Mouse (Mus musculus) thymus, postnatal 0 days (tissue): ENCODE results near the gene Cgnl1. TPM values are rescaled to one million over a fixed set of nuclear protein-coding genes. Genes with fewer than 3 reads are reported as not detected.

Source experiments
- DNase-seq: peaks from one replicate; pipeline ENCODE4 v3.0.0-alpha.2; 2015; ENCODE audit warnings: low spot score
- polyA plus RNA-seq: library from polyadenylated mRNA; unstranded; fragments of >200 nt; fragmentation: Nextera tagmentation; extraction: Ambion mirVana; gene quantifications from 2 replicates; pipeline ENCODE4 v1.2.1, GENCODE M21; 2015

The Cgnl1 gene
- polyA plus RNA-seq, 1 experiment from 2014 or later, result 1.1 TPM

GRCm38 (mm10) chr9:71586408-71586807, 185.0 kb downstream of the Cgnl1 start:
- no peak for DNase-seq

- DNase-seq, result no peak
Measured at GRCm38 (mm10) chr9:71582771-71583170, 188.6 kb downstream of the Cgnl1 start.

- no peak for DNase-seq
Measured at GRCm38 (mm10) chr9:71578896-71579564, 192.4 kb downstream of the Cgnl1 start.

Other genes with a start within 250 kb of the Cgnl1 start
- 12.6 and 14.2 TPM in 2 replicates for gene Myzap, start 179.2 kb downstream of the Cgnl1 start, polyA plus RNA-seq